In genomic region chr15:16406203-16406602, GRCm38 (mm10) we compare ENCODE assay signal across 28 mouse cellular contexts.
DNase-seq lines count a peak whose midpoint lies in the region; ATAC-seq and TF ChIP-seq lines count a peak whose summit lies in the region.
"Had no signal": no experiment of that assay in that cellular context is flagged by ENCODE, and none has a peak within 500 bp of the region (broad histone marks: within the 10 kb centered on the region; RNA-seq: fewer than 3 reads in every experiment).

No protein-coding gene starts in this region.

- DNase-seq in forebrain, postnatal 0 days = peak; percentile 20
- peak; percentile 46 for DNase-seq in midbrain, embryonic 14.5 days
- DNase-seq in midbrain, embryonic 11.5 days (ENCODE audit: low spot score, missing footprints) = no peak
- DNase-seq in brain, adult 2 months (ENCODE audit: low read depth, low spot score) = peak; percentile 24
- DNase-seq in midbrain, postnatal 0 days (ENCODE audit: low spot score) = peak; percentile 6
- DNase-seq: adrenal gland, postnatal 10 days; adrenal gland, postnatal 36 days; B cell, adult 2 months; cerebellum, adult 11-12 months; cerebellum, adult 8-10 months; cerebellum, postnatal 10 days; gastrocnemius, adult 2 months; gastrocnemius, postnatal 14 days; heart, adult 11 months; heart, postnatal 10 days; heart, postnatal 36 days had no signal

- no peak overlapping the region for H3K4me3 ChIP-seq in forebrain, postnatal 0 days (ENCODE audit: low read depth, low read length)
- H3K4me3 ChIP-seq in forebrain, embryonic 16.5 days (replicated peaks; ENCODE audit: low read length) = no peak overlapping the region
- H3K4me3 ChIP-seq in midbrain, embryonic 14.5 days (replicated peaks; ENCODE audit: low read depth, low read length) = no peak overlapping the region
- H3K4me3 ChIP-seq in midbrain, embryonic 11.5 days (ENCODE audit: low read depth, low read length) = no peak overlapping the region
- H3K4me3 ChIP-seq in midbrain, postnatal 0 days (ENCODE audit: low read depth, low read length) = no peak overlapping the region
- no peak overlapping the region for H3K4me3 ChIP-seq in heart, embryonic 11.5 days (ENCODE audit: low read depth, low read length)
- H3K4me3 ChIP-seq: forebrain, embryonic 10.5 days; forebrain, embryonic 15.5 days; gastrocnemius, adult 2 months; heart, embryonic 12.5 days; heart, embryonic 15.5 days; hindbrain, embryonic 15.5 days had no signal

- H3K27me3 ChIP-seq in forebrain, postnatal 0 days (ENCODE audit: insufficient read depth, low read length) = no peaks in the 10 kb centered on the region
- H3K27me3 ChIP-seq in forebrain, embryonic 16.5 days (replicated peaks; ENCODE audit: control insufficient read depth, insufficient read depth, low read length) = no peaks in the 10 kb centered on the region
- H3K27me3 ChIP-seq in midbrain, embryonic 14.5 days (ENCODE audit: control insufficient read depth, insufficient read depth, low read length) = no peaks in the 10 kb centered on the region
- H3K27me3 ChIP-seq in midbrain, embryonic 11.5 days (ENCODE audit: control insufficient read depth, insufficient read depth, low read length) = no peaks in the 10 kb centered on the region
- no peaks in the 10 kb centered on the region for H3K27me3 ChIP-seq in midbrain, postnatal 0 days (ENCODE audit: insufficient read depth, low read length)
- H3K27me3 ChIP-seq in heart, embryonic 11.5 days (ENCODE audit: control insufficient read depth, insufficient read depth, low read length) = no peaks in the 10 kb centered on the region
- H3K27me3 ChIP-seq: CH12.LX; forebrain, embryonic 15.5 days; heart, embryonic 12.5 days; heart, embryonic 15.5 days; hindbrain, embryonic 15.5 days; Patski had no signal

- no peaks in the 10 kb centered on the region for H3K36me3 ChIP-seq in forebrain, postnatal 0 days (ENCODE audit: insufficient read depth)
- H3K36me3 ChIP-seq in forebrain, embryonic 16.5 days (ENCODE audit: control insufficient read depth, insufficient read depth) = no peaks in the 10 kb centered on the region
- no peaks in the 10 kb centered on the region for H3K36me3 ChIP-seq in midbrain, embryonic 14.5 days (ENCODE audit: control insufficient read depth, insufficient read depth, low read length)
- no peaks in the 10 kb centered on the region for H3K36me3 ChIP-seq in midbrain, embryonic 11.5 days (ENCODE audit: control insufficient read depth, insufficient read depth, low read length)
- no peaks in the 10 kb centered on the region for H3K36me3 ChIP-seq in midbrain, postnatal 0 days (ENCODE audit: insufficient read depth, low read length)
- H3K36me3 ChIP-seq in heart, embryonic 11.5 days (ENCODE audit: control insufficient read depth, insufficient read depth, low read length) = no peaks in the 10 kb centered on the region
- H3K36me3 ChIP-seq: forebrain, embryonic 10.5 days; forebrain, embryonic 15.5 days; G1E; heart, embryonic 12.5 days; heart, embryonic 15.5 days; hindbrain, embryonic 15.5 days had no signal

- H3K9me3 ChIP-seq in forebrain, postnatal 0 days (ENCODE audit: low read length) = no peaks in the 10 kb centered on the region
- H3K9me3 ChIP-seq in forebrain, embryonic 16.5 days (ENCODE audit: control insufficient read depth, low read length) = no peaks in the 10 kb centered on the region
- H3K9me3 ChIP-seq in midbrain, embryonic 14.5 days (ENCODE audit: control insufficient read depth, low read length) = no peaks in the 10 kb centered on the region
- no peaks in the 10 kb centered on the region for H3K9me3 ChIP-seq in midbrain, embryonic 11.5 days (ENCODE audit: control insufficient read depth, low read length)
- H3K9me3 ChIP-seq in midbrain, postnatal 0 days (ENCODE audit: low read length) = no peaks in the 10 kb centered on the region
- no peaks in the 10 kb centered on the region for H3K9me3 ChIP-seq in heart, embryonic 11.5 days (replicated peaks; ENCODE audit: control insufficient read depth, low read length)
- H3K9me3 ChIP-seq: forebrain, embryonic 10.5 days; forebrain, embryonic 15.5 days; G1E; heart, embryonic 12.5 days; heart, embryonic 15.5 days; hindbrain, embryonic 15.5 days had no signal

- TF ChIP-seq CTCF in forebrain, postnatal 0 days (IDR thresholded peaks at IDR 0.05; ENCODE audit: low read depth) = no peak
- no peak for TF ChIP-seq CTCF in midbrain, postnatal 0 days (IDR thresholded peaks at IDR 0.05)

- H3K4me1 ChIP-seq in forebrain, postnatal 0 days (ENCODE audit: insufficient read depth) = no peaks in the 10 kb centered on the region
- H3K4me1 ChIP-seq in forebrain, embryonic 16.5 days (replicated peaks; ENCODE audit: control insufficient read depth, insufficient read depth, low read length) = no peaks in the 10 kb centered on the region
- no peaks in the 10 kb centered on the region for H3K4me1 ChIP-seq in midbrain, embryonic 14.5 days (ENCODE audit: control insufficient read depth, insufficient read depth, low read length)
- no peaks in the 10 kb centered on the region for H3K4me1 ChIP-seq in midbrain, embryonic 11.5 days (ENCODE audit: control insufficient read depth, insufficient read depth, low read length)
- H3K4me1 ChIP-seq in midbrain, postnatal 0 days (ENCODE audit: insufficient read depth, low read length) = no peaks in the 10 kb centered on the region
- no peaks in the 10 kb centered on the region for H3K4me1 ChIP-seq in heart, embryonic 11.5 days (ENCODE audit: control insufficient read depth, insufficient read depth, low read length)
- H3K4me1 ChIP-seq: forebrain, embryonic 10.5 days; forebrain, embryonic 15.5 days; heart, embryonic 12.5 days; heart, embryonic 15.5 days; hindbrain, embryonic 15.5 days had no signal

- ATAC-seq in forebrain, postnatal 0 days = peak; percentile 47; the same call in 1 of the 2 replicates
- no peak for ATAC-seq in forebrain, embryonic 16.5 days
- ATAC-seq in midbrain, embryonic 14.5 days (ENCODE audit: low FRiP score, low TSS enrichment) = no peak
- no peak for ATAC-seq in midbrain, embryonic 11.5 days (ENCODE audit: low FRiP score)
- ATAC-seq in midbrain, postnatal 0 days (ENCODE audit: low FRiP score) = peak; percentile 70
- no peak for ATAC-seq in heart, embryonic 11.5 days (replicated peaks; ENCODE audit: insufficient number of reproducible peaks, low FRiP score, low TSS enrichment)
- ATAC-seq: forebrain, embryonic 15.5 days; inflammation-experienced regulatory T-cells, adult 6 months; intestine, embryonic 16.5 days; Patski had no signal

- H3K4me2 ChIP-seq in forebrain, postnatal 0 days (ENCODE audit: low read depth) = no peak overlapping the region
- H3K4me2 ChIP-seq in forebrain, embryonic 16.5 days (ENCODE audit: low read length) = no peak overlapping the region
- H3K4me2 ChIP-seq in midbrain, embryonic 14.5 days (ENCODE audit: low read length) = no peak overlapping the region
- no peak overlapping the region for H3K4me2 ChIP-seq in midbrain, embryonic 11.5 days
- H3K4me2 ChIP-seq in midbrain, postnatal 0 days (ENCODE audit: low read depth, low read length, poor library complexity, severe bottlenecking) = no peak overlapping the region
- no peak overlapping the region for H3K4me2 ChIP-seq in heart, embryonic 11.5 days
- H3K4me2 ChIP-seq: forebrain, embryonic 15.5 days; heart, embryonic 12.5 days; heart, embryonic 15.5 days; hindbrain, embryonic 15.5 days had no signal

- no peak overlapping the region for H3K27ac ChIP-seq in forebrain, postnatal 0 days (ENCODE audit: low read depth, low read length)
- H3K27ac ChIP-seq in forebrain, embryonic 16.5 days (ENCODE audit: low read length) = no peak overlapping the region; the same call in 1 of the 2 replicates
- H3K27ac ChIP-seq in midbrain, embryonic 14.5 days (replicated peaks; ENCODE audit: low read depth, low read length) = no peak overlapping the region
- H3K27ac ChIP-seq in midbrain, embryonic 11.5 days (ENCODE audit: low read depth, low read length) = no peak overlapping the region
- no peak overlapping the region for H3K27ac ChIP-seq in midbrain, postnatal 0 days (ENCODE audit: low read depth, low read length)
- no peak overlapping the region for H3K27ac ChIP-seq in heart, embryonic 11.5 days (ENCODE audit: low read depth, low read length)
- H3K27ac ChIP-seq: forebrain, embryonic 10.5 days; forebrain, embryonic 15.5 days; gastrocnemius, adult 2 months; heart, embryonic 15.5 days; hindbrain, embryonic 15.5 days had no signal

- H3K9ac ChIP-seq in forebrain, postnatal 0 days = no peak overlapping the region
- no peak overlapping the region for H3K9ac ChIP-seq in forebrain, embryonic 16.5 days (replicated peaks; ENCODE audit: low read depth, low read length)
- no peak overlapping the region for H3K9ac ChIP-seq in midbrain, embryonic 14.5 days (replicated peaks; ENCODE audit: low read length)
- H3K9ac ChIP-seq in midbrain, embryonic 11.5 days (ENCODE audit: low read length) = no peak overlapping the region
- no peak overlapping the region for H3K9ac ChIP-seq in midbrain, postnatal 0 days (replicated peaks; ENCODE audit: low read length, poor library complexity, severe bottlenecking)
- H3K9ac ChIP-seq in heart, embryonic 11.5 days (ENCODE audit: low read depth, low read length) = no peak overlapping the region
- H3K9ac ChIP-seq: forebrain, embryonic 15.5 days; heart, embryonic 12.5 days; heart, embryonic 15.5 days; hindbrain, embryonic 15.5 days had no signal

Comparison
In these comparisons a context has a peak if more than half of its experiments do, and no peak if none do; other contexts are left out.
1. ATAC-seq: peak in forebrain, postnatal 0 days (single experiment) and midbrain, postnatal 0 days (single experiment); none in forebrain, embryonic 16.5 days (single experiment), midbrain, embryonic 14.5 days (single experiment), midbrain, embryonic 11.5 days (single experiment) and heart, embryonic 11.5 days (single experiment).